Mouse (Mus musculus) midbrain, embryonic 14.5 days (tissue): ENCODE data around the gene Ralgapb. TPM values are rescaled to one million over a fixed set of nuclear protein-coding genes. Genes with fewer than 3 reads are reported as not detected.
A peak's percentile ranks its signal among the peaks of the same experiment; 100 is the strongest.

ENCODE experiments used
- ATAC-seq: fragments of 200-750 bp; cut with Nextera tagmentation; 2 replicates; pipeline ENCODE4 v1.8.0; 2017; ENCODE audit warnings: moderate number of reproducible peaks, moderate library complexity; ENCODE audit not compliant: low FRiP score, low TSS enrichment
- DNase-seq: peaks from one replicate; pipeline ENCODE4 v3.0.0-alpha.2; 2015
- H3K27ac ChIP-seq: fragments of 300-500 bp; sonication (generic); replicated peaks from 2 replicates; pipeline ENCODE4 v1.5.1; 2014; ENCODE audit warnings: mild to moderate bottlenecking, low read depth, low read length, moderate library complexity
- H3K27me3 ChIP-seq: fragments of 300-500 bp; sonication (generic); 2 replicates; pipeline ENCODE4 v1.6.1; 2014; ENCODE audit warnings: low read length, control low read depth, mixed read lengths; ENCODE audit not compliant: control insufficient read depth, insufficient read depth
- H3K36me3 ChIP-seq: fragments of 300-500 bp; sonication (generic); 2 replicates; pipeline ENCODE4 v1.6.1; 2014; ENCODE audit warnings: low read length, control low read depth; ENCODE audit not compliant: control insufficient read depth, insufficient read depth
- H3K4me1 ChIP-seq: fragments of 300-500 bp; sonication (generic); 2 replicates; pipeline ENCODE4 v1.6.1; 2014; ENCODE audit warnings: mild to moderate bottlenecking, antibody characterized with exemption, low read length, control low read depth; ENCODE audit not compliant: control insufficient read depth, insufficient read depth
- H3K4me2 ChIP-seq: fragments of 300-500 bp; sonication (generic); 2 replicates; pipeline ENCODE4 v1.6.1; 2014; ENCODE audit warnings: mild to moderate bottlenecking, low read length, moderate library complexity
- H3K4me3 ChIP-seq: fragments of 300-500 bp; sonication (generic); replicated peaks from 2 replicates; pipeline ENCODE4 v1.5.1; 2014; ENCODE audit warnings: low read depth, low read length
- H3K9ac ChIP-seq: fragments of 300-500 bp; sonication (generic); replicated peaks from 2 replicates; pipeline ENCODE4 v1.6.1; 2014; ENCODE audit warnings: mild to moderate bottlenecking, low read length, moderate library complexity
- H3K9me3 ChIP-seq: fragments of 300-500 bp; sonication (generic); 2 replicates; pipeline ENCODE4 v1.6.1; 2016; ENCODE audit warnings: low read length, control low read depth, mixed read lengths; ENCODE audit not compliant: control insufficient read depth
- WGBS: fragments of 180-500 bp; shearing (Covaris S2); extraction: QIAGEN DNeasy Blood & Tissue Kit; methylation state at CpG from one replicate; pipeline ENCODE4 v1.1.7; 2014; 5-methylcytosine and 5-hydroxymethylcytosine counted together
- polyA plus RNA-seq: library from polyadenylated mRNA; unstranded; fragments of >200 nt; fragmentation: Nextera tagmentation; extraction: Ambion mirVana; gene quantifications from 2 replicates; pipeline ENCODE4 v1.2.1, GENCODE M21; 2014

The Ralgapb gene
- polyA plus RNA-seq, 1 experiment from 2014 or later, result 32.6 TPM

DNA sequence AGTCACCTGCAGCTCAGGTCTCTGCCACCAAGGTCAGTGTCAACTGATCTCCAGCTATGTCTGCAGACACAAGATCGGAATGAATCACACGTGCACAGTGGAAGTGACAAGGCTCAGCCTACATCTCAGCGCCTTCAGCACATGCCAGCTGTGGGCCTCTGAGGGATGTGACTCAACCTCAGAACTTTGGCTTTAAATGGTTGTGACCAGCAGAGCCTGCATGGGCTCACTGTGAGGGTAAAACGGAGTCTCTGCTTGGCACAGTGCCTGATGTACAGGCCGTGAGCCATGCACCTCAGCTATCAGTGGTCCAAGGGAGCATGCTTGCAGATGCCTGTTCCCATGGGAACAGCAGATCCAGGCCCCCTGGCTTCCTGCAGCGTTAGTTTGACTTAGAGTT lies 108.9 kb downstream of the Ralgapb start:
- no peak for DNase-seq
- ATAC-seq, result no peak
- H3K4me3 ChIP-seq, result no peak overlapping the region

GRCm38 (mm10) chr2:158519071-158519470 lies 109.4 kb downstream of the Ralgapb start:
- no peak overlapping the region for H3K4me2 ChIP-seq
- H3K4me3 ChIP-seq, result no peak overlapping the region
- no peaks in the 10 kb centered on the region for H3K36me3 ChIP-seq
- DNase-seq (no peak), ATAC-seq (no peak)
- no peaks in the 10 kb centered on the region for H3K27me3 ChIP-seq
- no peak overlapping the region for H3K9ac ChIP-seq
- no peak overlapping the region for H3K27ac ChIP-seq
- no peaks in the 10 kb centered on the region for H3K4me1 ChIP-seq
- no peaks in the 10 kb centered on the region for H3K9me3 ChIP-seq
- WGBS, result 84% methylated on average over 11 of the region's 11 CpGs

More for the DNA sequence above, 108.9 kb downstream of the Ralgapb start:
- Histone ChIP-seq H3K9ac (no peak overlapping the region), H3K4me1 (no peaks in the 10 kb centered on the region), H3K9me3 (no peaks in the 10 kb centered on the region), H3K27me3 (no peaks in the 10 kb centered on the region), H3K27ac (no peak overlapping the region), H3K4me2 (no peak overlapping the region), H3K36me3 (no peaks in the 10 kb centered on the region)
- WGBS, result 64% methylated on average over 6 of the region's 6 CpGs

- no peak overlapping the region for H3K4me3 ChIP-seq
- ATAC-seq, result no peak
- no peak overlapping the region for H3K9ac ChIP-seq
- 73% methylated on average over 6 of the region's 6 CpGs for WGBS
- no peak overlapping the region for H3K4me2 ChIP-seq
- no peaks in the 10 kb centered on the region for H3K36me3 ChIP-seq
- H3K4me1 ChIP-seq, result no peaks in the 10 kb centered on the region
- no peak for DNase-seq
- H3K9me3 ChIP-seq, result no peaks in the 10 kb centered on the region
- H3K27me3 ChIP-seq, result no peaks in the 10 kb centered on the region
- no peak overlapping the region for H3K27ac ChIP-seq
These were observed 110.2 kb downstream of the Ralgapb start for GRCm38 (mm10) chr2:158519800-158520199.

- no peak overlapping the region for H3K27ac ChIP-seq
- WGBS, result 83% methylated on average over 8 of the region's 8 CpGs
- no peak for DNase-seq
- H3K4me2 ChIP-seq, result no peak overlapping the region
- H3K27me3 ChIP-seq, result no peaks in the 10 kb centered on the region
- H3K4me1 ChIP-seq, result no peaks in the 10 kb centered on the region
- no peaks in the 10 kb centered on the region for H3K36me3 ChIP-seq
- no peaks in the 10 kb centered on the region for H3K9me3 ChIP-seq
- H3K9ac ChIP-seq, result no peak overlapping the region
- ATAC-seq, result no peak
- no peak overlapping the region for H3K4me3 ChIP-seq
These were observed 113.4 kb downstream of the Ralgapb start for GRCm38 (mm10) chr2:158523060-158523459.

DNA sequence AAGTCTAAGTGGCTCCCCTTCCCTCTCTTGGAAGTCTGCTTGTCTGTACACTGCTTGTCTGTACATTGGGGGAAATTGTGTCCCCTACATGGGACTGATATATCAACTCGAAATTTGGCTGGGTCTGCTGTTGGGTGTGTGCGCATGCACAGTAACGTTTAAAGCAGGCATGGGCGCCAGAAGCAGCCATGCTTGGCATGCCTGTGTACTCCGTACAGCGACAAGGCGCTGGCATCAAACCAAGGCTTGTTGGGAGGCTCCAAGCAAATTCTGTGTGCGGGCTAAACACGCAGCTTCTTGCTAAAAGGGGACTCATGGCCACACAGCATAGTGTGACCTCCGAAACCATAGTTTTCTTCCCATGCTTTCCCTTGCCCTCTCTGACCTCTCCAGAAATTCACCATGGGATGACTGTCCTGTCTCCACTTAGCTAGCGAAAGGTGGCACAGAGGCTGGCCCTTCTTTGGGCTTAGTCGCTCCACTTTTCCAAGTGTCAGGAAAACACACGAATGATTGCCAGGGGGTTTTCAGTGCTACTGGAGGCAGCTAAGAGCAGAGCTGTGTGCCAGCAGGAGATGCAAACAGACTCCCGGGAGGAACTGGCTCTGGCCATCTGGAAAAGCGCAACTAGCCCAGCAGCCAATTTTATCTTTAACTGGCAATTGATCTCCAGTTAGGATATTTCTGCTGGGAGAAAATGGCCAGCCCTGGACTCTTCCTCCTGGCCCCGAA lies 114.6 kb downstream of the Ralgapb start:
- H3K9me3 ChIP-seq, result no peaks in the 10 kb centered on the region
- H3K9ac ChIP-seq, result no peak overlapping the region
- H3K4me1 ChIP-seq, result no peaks in the 10 kb centered on the region
- no peak overlapping the region for H3K27ac ChIP-seq
- ATAC-seq (no peak), DNase-seq (peak; percentile 14)
- no peak overlapping the region for H3K4me2 ChIP-seq
- H3K36me3 ChIP-seq, result no peaks in the 10 kb centered on the region
- no peak overlapping the region for H3K4me3 ChIP-seq
- H3K27me3 ChIP-seq, result no peaks in the 10 kb centered on the region
- WGBS, result 81% methylated on average over 16 of the region's 16 CpGs

DNA sequence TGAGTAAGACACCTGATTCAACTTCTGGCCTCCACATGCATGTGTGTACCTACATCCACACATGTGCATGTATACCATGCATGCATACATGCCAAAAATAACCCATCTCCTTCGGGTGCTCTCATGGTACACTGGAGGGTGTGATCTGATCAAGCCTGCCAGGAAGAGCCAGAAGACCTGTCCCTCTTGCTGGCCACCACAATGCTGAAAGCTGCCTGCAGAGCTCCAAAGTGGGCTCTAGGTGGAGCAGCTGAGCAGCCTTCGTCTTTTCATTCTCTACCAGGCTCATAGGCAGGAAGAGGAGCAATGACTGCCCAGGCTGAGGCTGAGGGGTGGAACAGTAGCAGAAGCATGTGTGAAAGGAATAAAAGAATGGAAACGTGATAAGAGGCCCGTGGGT lies 124.4 kb downstream of the Ralgapb start:
- WGBS, result 5% methylated on average over 4 of the region's 4 CpGs
- Histone ChIP-seq H3K9me3 (no peaks in the 10 kb centered on the region), H3K27ac (no peak overlapping the region), H3K4me2 (no peak overlapping the region), H3K9ac (no peak overlapping the region), H3K4me1 (no peaks in the 10 kb centered on the region), H3K4me3 (no peak overlapping the region), H3K27me3 (no peaks in the 10 kb centered on the region), H3K36me3 (no peaks in the 10 kb centered on the region)
- ATAC-seq (peak; percentile 69; the same call in 1 of the 2 replicates), DNase-seq (peak; percentile 88)

GRCm38 (mm10) chr2:158534559-158534958 lies 124.9 kb downstream of the Ralgapb start:
- no peak overlapping the region for H3K4me3 ChIP-seq
- H3K4me1 ChIP-seq, result no peaks in the 10 kb centered on the region
- H3K36me3 ChIP-seq, result no peaks in the 10 kb centered on the region
- DNase-seq, result no peak
- no peak overlapping the region for H3K4me2 ChIP-seq
- ATAC-seq, result no peak
- WGBS, result 84% methylated on average over 8 of the region's 8 CpGs
- H3K27me3 ChIP-seq, result no peaks in the 10 kb centered on the region
- no peaks in the 10 kb centered on the region for H3K9me3 ChIP-seq
- no peak overlapping the region for H3K9ac ChIP-seq
- no peak overlapping the region for H3K27ac ChIP-seq

- Histone ChIP-seq H3K4me2 (peak overlapping the region; percentile 50), H3K4me1 (no peaks in the 10 kb centered on the region), H3K9ac (no peak overlapping the region; the same call in 1 of the 2 replicates), H3K36me3 (no peaks in the 10 kb centered on the region), H3K9me3 (no peaks in the 10 kb centered on the region), H3K27me3 (no peaks in the 10 kb centered on the region), H3K27ac (no peak overlapping the region), H3K4me3 (peak overlapping the region; percentile 14; the same call in 1 of the 2 replicates)
- DNase-seq (peak; percentile 79), ATAC-seq (peak; percentile 55; the same call in 1 of the 2 replicates)
- 54% methylated on average over 24 of the region's 24 CpGs for whole genome bisulfite sequencing
These were observed 130.0 kb downstream of the Ralgapb start for GRCm38 (mm10) chr2:158539433-158540305.
